Mouse (Mus musculus) heart, adult 2 months (tissue): ENCODE measurements around the gene Gpr173. TPM values are rescaled to one million over a fixed set of nuclear protein-coding genes. Genes with fewer than 3 reads are reported as not detected.
A peak's percentile ranks its signal among the peaks of the same experiment; 100 is the strongest.
"Not testable (repeated sequence)": the region's sequence is repeated elsewhere in the genome, so short reads cannot be mapped to it uniquely, and the experiment has no call there.

Experiments used
- DNase-seq, 2 experiments: peaks; one replicate each; pipeline ENCODE4 v3.0.0; 2021
- H3K27ac ChIP-seq: fragments of 200-600 bp; 2 replicates; pipeline ENCODE4 v1.8.1; 2022
- H3K27me3 ChIP-seq: fragments of 200-500 bp; 2 replicates; pipeline ENCODE4 v1.6.1; 2012; ENCODE audit warnings: mild to moderate bottlenecking, low read length, inconsistent platforms, mixed read lengths; ENCODE audit not compliant: control insufficient read depth, insufficient read depth
- H3K36me3 ChIP-seq: fragments of 200-500 bp; 2 replicates; pipeline ENCODE4 v1.6.1; 2012; ENCODE audit warnings: low read length, inconsistent platforms; ENCODE audit not compliant: control insufficient read depth, insufficient read depth
- H3K4me1 ChIP-seq: fragments of 200-500 bp; 2 replicates; pipeline ENCODE4 v1.6.1; 2011; ENCODE audit warnings: low read length; ENCODE audit not compliant: control insufficient read depth, insufficient read depth
- H3K4me3 ChIP-seq: fragments of 200-600 bp; 2 replicates; pipeline ENCODE4 v1.8.1; 2022
- H3K79me2 ChIP-seq: fragments of 200-500 bp; replicated peaks from 2 replicates; pipeline ENCODE4 v1.6.1; 2012; ENCODE audit warnings: mild to moderate bottlenecking, inconsistent platforms, low read length, moderate library complexity, mixed read lengths; ENCODE audit not compliant: control insufficient read depth, insufficient read depth
- H3K9ac ChIP-seq: fragments of 200-500 bp; 2 replicates; pipeline ENCODE4 v1.6.1; 2012; ENCODE audit warnings: low read depth, mild to moderate bottlenecking, control low read depth, inconsistent platforms, low read length, mixed read lengths
- CTCF ChIP-seq: fragments of 200-600 bp; IDR thresholded peaks from 2 replicates; pipeline ENCODE4 v1.8.1; 2022; ENCODE audit warnings: antibody characterized with exemption, mild to moderate bottlenecking, moderate library complexity
- EP300 ChIP-seq: fragments of 200-500 bp; IDR thresholded peaks from 2 replicates; pipeline ENCODE4 v1.6.1; 2011; ENCODE audit warnings: low read depth, low read length, control low read depth; ENCODE audit not compliant: insufficient read depth
- POLR2A ChIP-seq: fragments of 200-500 bp; IDR thresholded peaks from 2 replicates; pipeline ENCODE4 v1.6.1; 2011; ENCODE audit warnings: mild to moderate bottlenecking, low read depth, low read length, control low read depth; ENCODE audit not compliant: insufficient read depth
- WGBS: fragments of 180-500 bp; shearing (Covaris S2); methylation state at CpG from one replicate; pipeline ENCODE4 v1.1.7; 2018; 5-methylcytosine and 5-hydroxymethylcytosine counted together
- intact Hi-C: fragments of 180-260 bp; cut with DNase I; formaldehyde crosslinking; loops from one replicate; pipeline ENCODE4 v1.15.1; 2025
- polyA plus RNA-seq: library from polyadenylated mRNA; depleted of rRNA; stranded (reverse); fragments of >200 nt; gene quantifications from 2 replicates; pipeline ENCODE4 v1.2.3, GENCODE M21; 2012
- total RNA-seq, 2 experiments: library from RNA; stranded (reverse); gene quantifications; 2 replicates each; pipeline ENCODE4 v1.2.3; 2021

Gpr173 gene
- total and polyA plus RNA-seq, 3 experiments, result 0.42 to 0.96 (median 0.43) TPM

- H3K4me1 ChIP-seq, result no peaks in the 10 kb centered on the region; the same call in 1 of the 2 replicates
- TF ChIP-seq POLR2A (peak; percentile 75), EP300 (0 out of 2 replicates have a peak, but pooled peaks have one; percentile 36), CTCF (no peak)
- H3K36me3 ChIP-seq, result no peaks in the 10 kb centered on the region
- no peaks in the 10 kb centered on the region for H3K79me2 ChIP-seq
- H3K4me3 ChIP-seq, result peak overlapping the region; percentile 40
- H3K27ac ChIP-seq, result peak overlapping the region; percentile 76
- H3K9ac ChIP-seq, result peak overlapping the region; percentile 47
- 15% methylated on average over 32 of the region's 33 CpGs for WGBS
- no peaks in the 10 kb centered on the region for H3K27me3 ChIP-seq
- intact Hi-C loops, result no loop called here
- peak; percentile 86 to 92 for DNase-seq
Measured at GRCm38 (mm10) chrX:152336546-152337332, 31.8 kb downstream of the Gpr173 start.

DNA sequence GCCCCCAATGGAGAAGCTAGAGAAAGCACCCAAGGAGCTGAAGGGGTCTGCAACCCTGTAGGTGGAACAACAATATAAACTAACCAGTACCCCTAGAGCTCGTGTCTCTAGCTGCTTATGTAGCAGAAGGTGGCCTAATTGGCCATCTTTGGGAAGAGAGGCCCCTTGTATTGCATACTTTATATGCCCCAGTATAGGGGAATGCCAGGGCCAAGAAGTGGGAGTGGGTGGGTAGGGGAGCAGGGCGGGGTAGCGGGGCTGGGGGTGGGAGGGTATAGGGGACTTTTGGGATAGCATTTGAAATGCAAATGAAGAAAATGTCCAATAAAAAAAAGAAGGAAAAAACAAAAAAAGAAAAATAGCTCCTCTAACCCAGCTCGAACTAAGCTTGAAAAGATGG is 32.4 kb downstream of the Gpr173 start:
- intact Hi-C loops, H3K9ac ChIP-seq, H3K79me2 ChIP-seq, H3K4me1 ChIP-seq, H3K36me3 ChIP-seq, H3K27me3 ChIP-seq, DNase-seq: not testable (repeated sequence)
- peak overlapping the region; percentile 40 for H3K4me3 ChIP-seq
- WGBS, result 50% methylated on average over 4 of the region's 4 CpGs
- peak overlapping the region; percentile 48; the same call in 1 of the 2 replicates for H3K27ac ChIP-seq

GRCm38 (mm10) chrX:152329400-152329799 is 39.1 kb downstream of the Gpr173 start:
- intact Hi-C loops, H3K36me3 ChIP-seq, DNase-seq, H3K9ac ChIP-seq, H3K27ac ChIP-seq, H3K79me2 ChIP-seq, H3K4me1 ChIP-seq, H3K4me3 ChIP-seq, H3K27me3 ChIP-seq: not testable (repeated sequence)

- intact Hi-C loops, result no loop called here
- H3K27me3 ChIP-seq, result no peaks in the 10 kb centered on the region
- 23% methylated on average over 8 of the region's 8 CpGs for WGBS
- peak overlapping the region; percentile 72 for H3K27ac ChIP-seq
- H3K4me3 ChIP-seq, result peak overlapping the region; percentile 58
- no peaks in the 10 kb centered on the region; the same call in 1 of the 2 replicates for H3K4me1 ChIP-seq
- DNase-seq, result no peak
- H3K9ac ChIP-seq, result no peak overlapping the region; the same call in 1 of the 2 replicates
- H3K79me2 ChIP-seq, result no peaks in the 10 kb centered on the region
- H3K36me3 ChIP-seq, result no peaks in the 10 kb centered on the region
- no peak for TF ChIP-seq CTCF
- TF ChIP-seq EP300, result no peak
- no peak for TF ChIP-seq POLR2A
Measured at GRCm38 (mm10) chrX:152327689-152328052, 40.8 kb downstream of the Gpr173 start.

- peak within 1 kb of the TSS; percentile 67 for H3K9ac ChIP-seq
- no peaks in the 10 kb centered on the region for H3K79me2 ChIP-seq
- no peaks in the 10 kb centered on the region; the same call in 1 of the 2 replicates for H3K4me1 ChIP-seq
- intact Hi-C loops, result no loop called here
- H3K27ac ChIP-seq, result peak within 1 kb of the TSS; percentile 72
- no peak for TF ChIP-seq CTCF
- peak; percentile 78 for TF ChIP-seq POLR2A
- WGBS, result 8% methylated on average over 29 of the region's 29 CpGs
- peak; percentile 72 to 84 for DNase-seq
- H3K36me3 ChIP-seq, result no peaks in the 10 kb centered on the region
- H3K27me3 ChIP-seq, result no peaks in the 10 kb centered on the region
- H3K4me3 ChIP-seq, result peak within 1 kb of the TSS; percentile 58
Measured at GRCm38 (mm10) chrX:152326996-152327688, 41.4 kb downstream of the Gpr173 start, which contains the start of gene Kantr. Gene Kantr, minus strand, starts transcription at chrX:152327495.

DNA sequence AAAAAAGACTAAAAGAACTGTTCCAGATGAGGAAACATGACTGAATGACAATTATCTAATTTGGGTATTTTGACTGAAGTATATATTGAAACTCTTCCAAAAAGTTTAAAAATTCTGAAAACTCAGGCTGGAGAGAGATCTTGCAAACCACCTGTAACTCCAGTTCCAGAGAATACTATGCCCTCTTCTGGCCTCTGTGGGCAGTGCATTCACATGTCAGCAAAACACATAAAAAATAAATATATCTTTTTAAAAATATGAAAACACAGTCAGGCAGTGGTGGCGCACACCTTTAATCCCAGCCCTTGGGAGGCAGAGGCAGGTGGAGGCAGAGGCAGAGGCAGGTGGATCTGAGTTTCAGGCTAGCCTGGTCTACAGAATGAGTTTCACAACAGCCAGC is 44.9 kb downstream of the Gpr173 start:
- no peak for DNase-seq
- Histone ChIP-seq H3K79me2 (no peaks in the 10 kb centered on the region), H3K4me3 (no peak overlapping the region), H3K4me1 (no peaks in the 10 kb centered on the region; the same call in 1 of the 2 replicates), H3K36me3 (no peaks in the 10 kb centered on the region), H3K9ac (no peak overlapping the region), H3K27me3 (no peaks in the 10 kb centered on the region), H3K27ac (no peak overlapping the region)
- intact Hi-C loops, result no loop called here
- TF ChIP-seq EP300 (no peak), CTCF (peak; percentile 38)
- 100% methylated on average over 1 of the region's 1 CpGs for WGBS
